Mouse (Mus musculus) lung, embryonic 14.5 days (tissue): ENCODE results near the gene Cxcr3. TPM values are rescaled to one million over a fixed set of nuclear protein-coding genes. Genes with fewer than 3 reads are reported as not detected.

Source experiments
- ATAC-seq: fragments of 200-750 bp; cut with Nextera tagmentation; 2 replicates; pipeline ENCODE4 v1.8.0; 2017; ENCODE audit warnings: mild to moderate bottlenecking, moderate TSS enrichment, moderate library complexity; ENCODE audit not compliant: insufficient read depth
- DNase-seq: peaks from one replicate; pipeline ENCODE4 v3.0.0-alpha.2; 2015
- H3K27ac ChIP-seq: fragments of 300-500 bp; sonication (generic); 2 replicates; pipeline ENCODE4 v1.5.1; 2014; ENCODE audit warnings: low read depth, mild to moderate bottlenecking, moderate library complexity
- H3K27me3 ChIP-seq: fragments of 300-500 bp; sonication (generic); 2 replicates; pipeline ENCODE4 v1.6.1; 2014; ENCODE audit warnings: low read length, control low read depth; ENCODE audit not compliant: insufficient read depth
- H3K36me3 ChIP-seq: fragments of 300-500 bp; sonication (generic); 2 replicates; pipeline ENCODE4 v1.6.1; 2014; ENCODE audit warnings: control low read depth; ENCODE audit not compliant: insufficient read depth
- H3K4me1 ChIP-seq: fragments of 300-500 bp; sonication (generic); 2 replicates; pipeline ENCODE4 v1.6.1; 2014; ENCODE audit warnings: antibody characterized with exemption, control low read depth; ENCODE audit not compliant: insufficient read depth
- H3K4me2 ChIP-seq: fragments of 300-500 bp; sonication (generic); 2 replicates; pipeline ENCODE4 v1.6.1; 2014; ENCODE audit warnings: mild to moderate bottlenecking
- H3K4me3 ChIP-seq: fragments of 300-500 bp; sonication (generic); 2 replicates; pipeline ENCODE4 v1.5.1; 2014; ENCODE audit warnings: low read depth, low read length
- H3K9ac ChIP-seq: fragments of 300-500 bp; sonication (generic); 2 replicates; pipeline ENCODE4 v1.6.1; 2014
- H3K9me3 ChIP-seq: fragments of 300-500 bp; sonication (generic); 2 replicates; pipeline ENCODE4 v1.6.1; 2016; ENCODE audit warnings: low read depth, low read length, control low read depth
- CTCF ChIP-seq: IDR thresholded peaks from 2 replicates; pipeline ENCODE4 v1.5.1; 2016; ENCODE audit warnings: antibody characterized with exemption, low read depth
- WGBS: fragments of 180-500 bp; shearing (Covaris S2); extraction: QIAGEN DNeasy Blood & Tissue Kit; methylation state at CpG from one replicate; pipeline ENCODE4 v1.1.7; 2014; 5-methylcytosine and 5-hydroxymethylcytosine counted together
- polyA plus RNA-seq: library from polyadenylated mRNA; unstranded; fragments of >200 nt; fragmentation: Nextera tagmentation; extraction: Ambion mirVana; gene quantifications from 2 replicates; pipeline ENCODE4 v1.2.1, GENCODE M21; 2014

Cxcr3 gene
- polyA plus RNA-seq, 1 experiment from 2014 or later = 0.45 TPM

DNA sequence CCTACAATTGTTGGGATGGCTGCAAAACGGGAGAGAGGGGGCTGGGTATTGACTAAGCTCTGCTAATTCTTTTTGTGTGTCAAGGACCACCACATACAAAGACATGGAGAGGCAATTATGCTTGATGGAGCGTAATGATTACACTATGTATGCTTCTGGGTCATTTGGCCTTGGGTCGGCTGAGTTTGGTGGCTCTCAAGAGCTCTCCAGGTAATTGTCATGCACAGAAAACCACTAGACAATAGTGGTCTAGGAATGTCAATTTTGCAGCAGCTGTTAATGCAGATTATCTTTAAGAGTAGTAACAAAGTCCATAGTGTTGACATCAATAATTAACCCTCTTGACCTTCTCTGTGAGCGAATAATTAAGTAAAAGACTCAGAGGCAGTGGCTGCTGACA, 16.1 kb upstream of the Cxcr3 start:
- no peak for DNase-seq
- H3K4me3 ChIP-seq = no peak overlapping the region
- no peak for TF ChIP-seq CTCF
- no peak overlapping the region for H3K9ac ChIP-seq
- no peaks in the 10 kb centered on the region for H3K27me3 ChIP-seq
- WGBS = 63% methylated on average over 4 of the region's 4 CpGs
- no peak overlapping the region for H3K4me2 ChIP-seq
- H3K36me3 ChIP-seq = no peaks in the 10 kb centered on the region
- no peak overlapping the region for H3K27ac ChIP-seq
- ATAC-seq = no peak
- no peaks in the 10 kb centered on the region for H3K9me3 ChIP-seq
- H3K4me1 ChIP-seq = no peaks in the 10 kb centered on the region

DNA sequence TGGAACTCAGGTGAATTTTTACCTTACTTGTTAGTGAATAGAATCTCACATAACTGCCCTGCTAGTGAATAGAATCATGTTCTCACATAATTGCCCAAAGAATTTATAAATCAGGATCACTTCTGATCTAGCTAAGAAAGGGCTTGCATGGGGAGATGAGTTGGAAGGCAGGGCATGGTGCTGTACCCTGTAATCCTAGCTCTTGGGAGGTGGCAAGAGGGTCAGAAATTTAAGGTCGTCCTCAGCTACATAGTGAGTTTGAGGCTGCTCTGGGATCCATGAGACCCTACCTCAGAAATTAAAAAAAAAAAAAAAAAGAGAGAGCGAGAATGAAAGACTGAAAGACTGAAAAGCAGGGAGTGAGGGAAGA, 7.0 kb upstream of the Cxcr3 start:
- Histone ChIP-seq H3K4me2 (no peak overlapping the region), H3K9ac (no peak overlapping the region), H3K27ac (no peak overlapping the region), H3K4me3 (no peak overlapping the region), H3K4me1 (no peaks in the 10 kb centered on the region), H3K9me3 (no peaks in the 10 kb centered on the region), H3K27me3 (no peaks in the 10 kb centered on the region), H3K36me3 (no peaks in the 10 kb centered on the region)
- no peak for TF ChIP-seq CTCF
- ATAC-seq (no peak), DNase-seq (no peak)
- WGBS = 56% methylated on average over 1 of the region's 2 CpGs

DNA sequence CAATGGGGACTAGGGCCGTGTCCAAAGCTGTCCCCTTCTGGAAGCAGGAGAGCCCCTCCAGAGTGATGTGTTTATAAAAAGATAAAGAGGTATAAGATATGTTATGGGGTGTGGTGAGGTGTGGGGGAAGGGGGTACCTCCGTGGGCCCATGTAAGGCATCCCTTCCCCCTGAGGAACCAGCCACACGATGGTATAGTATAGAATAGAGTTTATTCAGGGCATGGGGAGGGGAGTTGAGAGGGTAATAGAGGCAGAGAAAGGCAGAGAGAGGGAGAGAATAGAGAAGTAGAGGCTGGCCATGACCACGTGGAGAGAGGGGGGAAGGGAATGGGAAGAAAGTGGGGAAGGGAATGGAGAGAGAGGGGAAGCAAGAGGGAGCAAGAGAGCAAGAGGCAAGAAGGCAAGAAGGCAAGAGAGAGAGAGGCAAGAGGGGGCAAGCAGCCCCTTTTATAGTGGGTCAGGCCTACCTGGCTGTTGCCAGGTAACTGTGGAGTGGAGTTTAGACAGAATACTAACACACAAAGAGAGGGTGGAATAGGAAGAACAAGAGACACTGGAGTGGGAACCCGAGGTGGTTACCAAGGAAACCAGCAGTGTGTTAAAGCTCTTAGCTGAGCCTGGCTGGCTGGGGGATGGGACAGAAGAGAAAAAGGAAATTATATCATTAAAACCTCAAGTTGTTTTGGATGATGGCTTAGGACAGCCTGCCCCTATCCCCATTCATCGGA, 6.4 kb upstream of the Cxcr3 start:
- peak; percentile 43 for DNase-seq
- H3K36me3 ChIP-seq = no peaks in the 10 kb centered on the region
- no peak for TF ChIP-seq CTCF
- H3K27me3 ChIP-seq = no peaks in the 10 kb centered on the region
- H3K4me3 ChIP-seq = no peak overlapping the region
- WGBS = 32% methylated on average over 6 of the region's 6 CpGs
- H3K4me2 ChIP-seq = no peak overlapping the region
- no peaks in the 10 kb centered on the region for H3K9me3 ChIP-seq
- peak; percentile 78; the same call in 1 of the 2 replicates for ATAC-seq
- H3K27ac ChIP-seq = no peak overlapping the region
- no peak overlapping the region for H3K9ac ChIP-seq
- H3K4me1 ChIP-seq = no peaks in the 10 kb centered on the region

DNA sequence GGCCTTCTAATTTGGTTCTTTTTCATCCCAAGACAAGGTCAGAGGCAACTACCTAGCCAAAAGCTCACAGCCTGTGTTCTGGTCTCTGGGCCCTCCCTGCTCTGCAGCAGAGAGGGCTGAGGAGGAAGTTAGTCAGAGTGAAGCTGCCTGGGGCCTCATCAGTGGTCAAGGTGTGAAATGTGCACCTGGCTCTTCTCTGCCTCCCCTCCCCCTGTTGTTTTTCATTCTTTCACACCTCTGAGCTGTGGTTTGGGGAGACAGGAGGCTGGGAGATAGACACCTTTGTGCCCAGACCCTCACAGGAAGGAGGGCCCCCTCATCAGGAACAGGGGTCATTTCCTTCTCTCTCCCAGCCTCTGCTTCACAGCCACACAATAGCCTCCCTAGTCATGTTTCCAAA, 3.1 kb upstream of the Cxcr3 start:
- no peak for TF ChIP-seq CTCF
- H3K4me2 ChIP-seq = no peak overlapping the region
- no peak for DNase-seq
- H3K27ac ChIP-seq = no peak overlapping the region
- no peaks in the 10 kb centered on the region for H3K36me3 ChIP-seq
- no peaks in the 10 kb centered on the region for H3K9me3 ChIP-seq
- H3K4me3 ChIP-seq = no peak overlapping the region
- H3K27me3 ChIP-seq = no peaks in the 10 kb centered on the region
- H3K9ac ChIP-seq = no peak overlapping the region
- H3K4me1 ChIP-seq = no peaks in the 10 kb centered on the region
- ATAC-seq = no peak

DNA sequence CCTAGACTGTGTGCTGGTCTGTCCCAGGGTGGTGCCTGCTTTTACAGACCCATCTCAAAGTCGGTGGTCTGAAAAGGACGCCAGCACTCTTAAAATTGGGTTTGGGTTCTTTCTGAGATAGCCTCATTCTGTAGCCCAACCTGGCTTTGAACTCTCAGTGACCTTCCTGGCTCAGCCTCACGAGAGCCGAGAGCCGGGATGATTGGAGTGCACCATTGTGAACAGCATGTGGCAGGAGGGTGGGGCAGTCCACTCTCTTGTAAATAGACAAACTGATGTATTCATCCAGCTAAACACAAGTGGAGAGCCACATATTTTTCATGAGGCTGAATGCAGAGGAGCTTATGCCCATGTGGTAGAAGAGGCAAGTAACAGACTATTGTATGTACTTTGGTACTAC, 912 bp upstream of the Cxcr3 start:
- 58% methylated on average over 5 of the region's 5 CpGs for WGBS
- Histone ChIP-seq H3K4me3 (no peak overlapping the region), H3K27me3 (no peaks in the 10 kb centered on the region), H3K9ac (no peak overlapping the region), H3K4me2 (no peak overlapping the region), H3K9me3 (no peaks in the 10 kb centered on the region), H3K4me1 (no peaks in the 10 kb centered on the region), H3K27ac (no peak overlapping the region), H3K36me3 (no peaks in the 10 kb centered on the region)
- DNase-seq (no peak), ATAC-seq (no peak)
- no peak for TF ChIP-seq CTCF

DNA sequence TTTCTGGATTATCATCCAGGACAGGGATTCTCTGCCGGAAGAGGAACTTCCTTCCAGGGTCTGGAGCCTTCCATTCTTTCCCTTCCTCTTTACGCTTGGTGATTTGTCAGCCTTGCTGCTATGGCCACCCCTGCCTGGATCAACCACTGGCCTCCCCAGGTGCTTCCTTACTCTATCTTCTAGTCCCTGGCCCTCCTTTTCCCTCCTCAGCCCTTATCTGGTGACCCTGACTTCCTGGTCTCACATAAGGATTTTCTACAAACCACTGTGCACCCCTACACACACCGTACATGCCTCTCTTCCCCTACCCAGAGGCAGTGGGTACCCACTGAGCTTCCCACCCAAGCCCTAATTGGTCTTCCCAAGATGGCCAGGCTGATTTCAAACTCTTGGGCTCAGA, 781 bp downstream of the Cxcr3 start:
- 67% methylated on average over 3 of the region's 3 CpGs for WGBS
- Histone ChIP-seq H3K4me2 (no peak overlapping the region), H3K36me3 (no peaks in the 10 kb centered on the region), H3K9me3 (no peaks in the 10 kb centered on the region), H3K27me3 (no peaks in the 10 kb centered on the region), H3K9ac (no peak overlapping the region), H3K4me3 (no peak overlapping the region), H3K4me1 (no peaks in the 10 kb centered on the region), H3K27ac (no peak overlapping the region)
- ATAC-seq (no peak), DNase-seq (no peak)
- TF ChIP-seq CTCF = no peak

DNA sequence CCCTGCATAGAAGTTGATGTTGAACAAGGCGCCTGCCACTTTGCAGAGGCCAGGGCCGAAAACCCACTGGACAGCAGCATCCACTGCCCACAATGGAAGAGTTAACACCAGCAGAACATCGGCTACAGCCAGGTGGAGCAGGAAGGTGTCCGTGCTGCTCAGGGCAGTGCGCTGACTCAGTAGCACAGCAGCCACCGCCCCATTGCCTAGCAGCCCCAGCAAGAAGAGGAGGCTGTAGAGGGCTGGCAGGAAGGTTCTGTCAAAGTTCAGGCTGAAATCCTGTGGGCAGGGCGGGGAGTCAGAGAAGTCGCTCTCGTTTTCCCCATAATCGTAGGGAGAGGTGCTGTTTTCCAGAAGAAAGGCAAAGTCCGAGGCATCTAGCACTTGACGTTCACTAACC, 1.4 kb downstream of the Cxcr3 start:
- H3K9me3 ChIP-seq = no peaks in the 10 kb centered on the region
- no peak overlapping the region for H3K4me2 ChIP-seq
- no peaks in the 10 kb centered on the region for H3K27me3 ChIP-seq
- H3K4me3 ChIP-seq = no peak overlapping the region
- ATAC-seq = no peak
- H3K9ac ChIP-seq = no peak overlapping the region
- no peaks in the 10 kb centered on the region for H3K36me3 ChIP-seq
- H3K27ac ChIP-seq = no peak overlapping the region
- WGBS = 53% methylated on average over 12 of the region's 12 CpGs
- no peak for TF ChIP-seq CTCF
- no peak for DNase-seq
- no peaks in the 10 kb centered on the region for H3K4me1 ChIP-seq

GRCm38 (mm10) chrX:101730010-101730409, 4.1 kb downstream of the Cxcr3 start:
- ATAC-seq = no peak
- no peaks in the 10 kb centered on the region for H3K4me1 ChIP-seq
- H3K9me3 ChIP-seq = no peaks in the 10 kb centered on the region
- no peak overlapping the region for H3K9ac ChIP-seq
- DNase-seq = no peak
- H3K27me3 ChIP-seq = no peaks in the 10 kb centered on the region
- no peak overlapping the region for H3K27ac ChIP-seq
- H3K36me3 ChIP-seq = no peaks in the 10 kb centered on the region
- TF ChIP-seq CTCF = no peak
- no peak overlapping the region for H3K4me2 ChIP-seq
- H3K4me3 ChIP-seq = no peak overlapping the region
